In genomic region chr8:19780212-19780611, GRCm38 (mm10) we compare ENCODE assay signal across 13 mouse cellular contexts. TPM values are rescaled to one million over a fixed set of nuclear protein-coding genes. Genes with fewer than 3 reads are reported as not detected.
"Had no signal": no experiment of that assay in that cellular context is flagged by ENCODE, and none has a peak within 500 bp of the region (broad histone marks: within the 10 kb centered on the region; RNA-seq: fewer than 3 reads in every experiment).

No protein-coding gene starts in this region.

RNA-seq across cellular contexts. Expression of gene 4930467E23Rik, which starts 50.8 kb away (rescaled TPM):
- total RNA-seq: neutrophil, adult 5-6 weeks had no signal
- polyA plus RNA-seq: neural tube, embryonic 13.5 days; neural tube, embryonic 14.5 days; neural tube, embryonic 15.5 days; small intestine, adult 2 months; spleen, adult 2 months; stomach, embryonic 14.5 days; stomach, embryonic 15.5 days; stomach, embryonic 16.5 days; stomach, postnatal 0 days; thymus, adult 2 months; thymus, postnatal 0 days; urinary bladder, adult 2 months had no signal
